Mouse (Mus musculus): ENCODE measurements around the gene Tm6sf2. TPM values are rescaled to one million over a fixed set of nuclear protein-coding genes. Genes with fewer than 3 reads are reported as not detected.

Tm6sf2 gene
- total RNA-seq, 2 experiments from 2014 or later, result 2.3 TPM; not detected in 1

Other genes with a start within 250 kb of the Tm6sf2 start
- gene Pbx4, start 240.4 kb upstream of the Tm6sf2 start, total RNA-seq (2015; ENCODE audit: low replicate concordance), result 1.5 and 2.1 TPM in 2 replicates
- 2.8 TPM in 1 of 2 replicates, not detected in the other for gene Pbx4, start 240.4 kb upstream of the Tm6sf2 start, total RNA-seq (2017; ENCODE audit: low replicate concordance)
- not detected in 2 replicates for gene Cilp2, start 185.2 kb upstream of the Tm6sf2 start, total RNA-seq (2015; ENCODE audit: low replicate concordance)
- gene Cilp2, start 185.2 kb upstream of the Tm6sf2 start, total RNA-seq (2017; ENCODE audit: low replicate concordance), result not detected in 2 replicates
- gene Tssk6, start 170.7 kb upstream of the Tm6sf2 start, total RNA-seq (2015; ENCODE audit: low replicate concordance), result not detected in 2 replicates
- gene Tssk6, start 170.7 kb upstream of the Tm6sf2 start, total RNA-seq (2017; ENCODE audit: low replicate concordance), result 0.28 and 0.94 TPM in 2 replicates
- gene Ndufa13, start 170.4 kb upstream of the Tm6sf2 start, total RNA-seq (2015; ENCODE audit: low replicate concordance), result 16.1 and 18.2 TPM in 2 replicates
- gene Ndufa13, start 170.4 kb upstream of the Tm6sf2 start, total RNA-seq (2017; ENCODE audit: low replicate concordance), result 27.2 and 32.9 TPM in 2 replicates
- gene Yjefn3, start 170.2 kb upstream of the Tm6sf2 start, total RNA-seq (2015; ENCODE audit: low replicate concordance), result not detected in 2 replicates
- gene Yjefn3, start 170.2 kb upstream of the Tm6sf2 start, total RNA-seq (2017; ENCODE audit: low replicate concordance), result not detected in 2 replicates
- gene Gatad2a, start 76.5 kb upstream of the Tm6sf2 start, total RNA-seq (2015; ENCODE audit: low replicate concordance), result 22.8 and 30.2 TPM in 2 replicates
- gene Gatad2a, start 76.5 kb upstream of the Tm6sf2 start, total RNA-seq (2017; ENCODE audit: low replicate concordance), result 25.7 and 31.8 TPM in 2 replicates
- 24.0 and 33.9 TPM in 2 replicates for gene Mau2, start 30.2 kb upstream of the Tm6sf2 start, total RNA-seq (2015; ENCODE audit: low replicate concordance)
- gene Mau2, start 30.2 kb upstream of the Tm6sf2 start, total RNA-seq (2017; ENCODE audit: low replicate concordance), result 47.4 and 49.5 TPM in 2 replicates
- 8.2 and 10.6 TPM in 2 replicates for gene Sugp1, start 30.1 kb upstream of the Tm6sf2 start, total RNA-seq (2015; ENCODE audit: low replicate concordance)
- gene Sugp1, start 30.1 kb upstream of the Tm6sf2 start, total RNA-seq (2017; ENCODE audit: low replicate concordance), result 15.6 and 22.6 TPM in 2 replicates
- not detected in 2 replicates for gene Hapln4, start 10.5 kb downstream of the Tm6sf2 start, total RNA-seq (2015; ENCODE audit: low replicate concordance)
- gene Hapln4, start 10.5 kb downstream of the Tm6sf2 start, total RNA-seq (2017; ENCODE audit: low replicate concordance), result not detected in 2 replicates
- not detected in 2 replicates for gene Ncan, start 47.9 kb downstream of the Tm6sf2 start, total RNA-seq (2015; ENCODE audit: low replicate concordance)
- not detected in 2 replicates for gene Ncan, start 47.9 kb downstream of the Tm6sf2 start, total RNA-seq (2017; ENCODE audit: low replicate concordance)
- 4.8 and 5.4 TPM in 2 replicates for gene Nr2c2ap, start 58.4 kb downstream of the Tm6sf2 start, total RNA-seq (2015; ENCODE audit: low replicate concordance)
- gene Nr2c2ap, start 58.4 kb downstream of the Tm6sf2 start, total RNA-seq (2017; ENCODE audit: low replicate concordance), result 1.4 and 1.5 TPM in 2 replicates
- gene Rfxank, start 66.2 kb downstream of the Tm6sf2 start, total RNA-seq (2015; ENCODE audit: low replicate concordance), result 8.1 and 16.3 TPM in 2 replicates
- 9.7 and 10.2 TPM in 2 replicates for gene Rfxank, start 66.2 kb downstream of the Tm6sf2 start, total RNA-seq (2017; ENCODE audit: low replicate concordance)
- 2.1 and 16.7 TPM in 2 replicates for gene Borcs8, start 66.6 kb downstream of the Tm6sf2 start, total RNA-seq (2015; ENCODE audit: low replicate concordance)
- 15.5 and 30.7 TPM in 2 replicates for gene Borcs8, start 66.6 kb downstream of the Tm6sf2 start, total RNA-seq (2017; ENCODE audit: low replicate concordance)
- not detected in 2 replicates for gene Mef2b, start 66.8 kb downstream of the Tm6sf2 start, total RNA-seq (2015; ENCODE audit: low replicate concordance)
- gene Mef2b, start 66.8 kb downstream of the Tm6sf2 start, total RNA-seq (2017; ENCODE audit: low replicate concordance), result not detected in 2 replicates
- 4.0 and 8.1 TPM in 2 replicates for gene Tmem161a, start 99.4 kb downstream of the Tm6sf2 start, total RNA-seq (2015; ENCODE audit: low replicate concordance)
- 4.5 and 4.9 TPM in 2 replicates for gene Tmem161a, start 99.4 kb downstream of the Tm6sf2 start, total RNA-seq (2017; ENCODE audit: low replicate concordance)
- 13.8 and 20.6 TPM in 2 replicates for gene Slc25a42, start 139.4 kb downstream of the Tm6sf2 start, total RNA-seq (2015; ENCODE audit: low replicate concordance)
- gene Slc25a42, start 139.4 kb downstream of the Tm6sf2 start, total RNA-seq (2017; ENCODE audit: low replicate concordance), result 16.2 and 23.8 TPM in 2 replicates
- gene Sugp2, start 161.3 kb downstream of the Tm6sf2 start, total RNA-seq (2015; ENCODE audit: low replicate concordance), result 24.4 and 33.9 TPM in 2 replicates
- gene Sugp2, start 161.3 kb downstream of the Tm6sf2 start, total RNA-seq (2017; ENCODE audit: low replicate concordance), result 22.7 and 28.9 TPM in 2 replicates
- gene Armc6, start 161.5 kb downstream of the Tm6sf2 start, total RNA-seq (2015; ENCODE audit: low replicate concordance), result 4.6 TPM in 1 of 2 replicates, not detected in the other
- gene Armc6, start 161.5 kb downstream of the Tm6sf2 start, total RNA-seq (2017; ENCODE audit: low replicate concordance), result 4.0 and 6.1 TPM in 2 replicates
- 0.63 and 1.3 TPM in 2 replicates for gene Homer3, start 209.9 kb downstream of the Tm6sf2 start, total RNA-seq (2015; ENCODE audit: low replicate concordance)
- gene Homer3, start 209.9 kb downstream of the Tm6sf2 start, total RNA-seq (2017; ENCODE audit: low replicate concordance), result 0.68 and 2.5 TPM in 2 replicates
- 15.0 TPM in 2 replicates for gene Ddx49, start 229.6 kb downstream of the Tm6sf2 start, total RNA-seq (2015; ENCODE audit: low replicate concordance)
- 23.3 and 40.0 TPM in 2 replicates for gene Ddx49, start 229.6 kb downstream of the Tm6sf2 start, total RNA-seq (2017; ENCODE audit: low replicate concordance)
- 52.7 and 89.2 TPM in 2 replicates for gene Cope, start 229.6 kb downstream of the Tm6sf2 start, total RNA-seq (2015; ENCODE audit: low replicate concordance)
- gene Cope, start 229.6 kb downstream of the Tm6sf2 start, total RNA-seq (2017; ENCODE audit: low replicate concordance), result 36.9 and 53.7 TPM in 2 replicates
- not detected in 2 replicates for gene Cers1, start 242.9 kb downstream of the Tm6sf2 start, total RNA-seq (2015; ENCODE audit: low replicate concordance)
- gene Cers1, start 242.9 kb downstream of the Tm6sf2 start, total RNA-seq (2017; ENCODE audit: low replicate concordance), result 0.43 TPM in 1 of 2 replicates, not detected in the other